In the genomic region with DNA sequence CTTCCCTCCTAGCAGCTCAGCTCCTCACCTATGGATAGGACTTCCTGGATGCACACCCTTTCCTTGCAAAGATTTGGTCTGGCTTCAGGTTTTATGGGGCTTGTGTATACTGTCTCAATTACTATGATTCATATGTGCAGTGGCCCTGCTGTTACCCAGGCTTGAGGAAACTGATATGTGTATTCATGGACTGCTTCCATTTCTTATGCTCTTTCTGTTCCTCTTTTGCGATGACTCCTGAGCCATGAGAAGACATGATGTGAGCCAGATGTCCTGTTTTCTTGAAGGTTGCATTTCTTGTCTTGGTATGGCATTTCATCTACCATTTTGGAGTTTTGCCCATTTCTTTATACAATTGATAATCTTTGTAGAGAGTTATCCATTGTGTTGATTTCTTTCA, we compare ENCODE assay signal across 30 mouse cellular contexts. TPM values are rescaled to one million over a fixed set of nuclear protein-coding genes. Genes with fewer than 3 reads are reported as not detected.
DNase-seq lines count a peak whose midpoint lies in the region; ATAC-seq and TF ChIP-seq lines count a peak whose summit lies in the region.
"Had no signal": no experiment of that assay in that cellular context is flagged by ENCODE, and none has a peak within 500 bp of the region (broad histone marks: within the 10 kb centered on the region; RNA-seq: fewer than 3 reads in every experiment).

No protein-coding gene starts in this region.

- peaks cover 17% of the 10 kb centered on the region; the same call in 1 of the 2 replicates for H3K27me3 ChIP-seq in midbrain, embryonic 13.5 days
- H3K27me3 ChIP-seq in midbrain, postnatal 0 days (ENCODE audit: insufficient read depth, low read length): no peaks in the 10 kb centered on the region
- H3K27me3 ChIP-seq: embryonic facial prominence, embryonic 12.5 days; embryonic facial prominence, embryonic 15.5 days; heart, embryonic 13.5 days had no signal

- WGBS in midbrain, embryonic 13.5 days: 97% methylated on average over 1 of the region's 1 CpGs
- 98% methylated on average over 1 of the region's 1 CpGs for WGBS in midbrain, postnatal 0 days

- H3K9ac ChIP-seq in midbrain, embryonic 13.5 days (replicated peaks): no peak overlapping the region
- H3K9ac ChIP-seq in midbrain, postnatal 0 days (replicated peaks; ENCODE audit: low read length, poor library complexity, severe bottlenecking): no peak overlapping the region
- H3K9ac ChIP-seq: embryonic facial prominence, embryonic 12.5 days; embryonic facial prominence, embryonic 15.5 days; forebrain, postnatal 0 days; heart, embryonic 13.5 days; hindbrain, embryonic 14.5 days had no signal

- H3K36me3 ChIP-seq in midbrain, embryonic 13.5 days: no peaks in the 10 kb centered on the region
- H3K36me3 ChIP-seq in midbrain, postnatal 0 days (ENCODE audit: insufficient read depth, low read length): no peaks in the 10 kb centered on the region
- H3K36me3 ChIP-seq: embryonic facial prominence, embryonic 12.5 days; embryonic facial prominence, embryonic 15.5 days; heart, embryonic 10.5 days; heart, embryonic 13.5 days had no signal

- no peak overlapping the region for H3K4me2 ChIP-seq in midbrain, embryonic 13.5 days (replicated peaks)
- no peak overlapping the region for H3K4me2 ChIP-seq in midbrain, postnatal 0 days (ENCODE audit: low read depth, low read length, poor library complexity, severe bottlenecking)
- H3K4me2 ChIP-seq: embryonic facial prominence, embryonic 12.5 days; embryonic facial prominence, embryonic 15.5 days; heart, embryonic 13.5 days; hindbrain, embryonic 14.5 days had no signal

- TF ChIP-seq CTCF in midbrain, postnatal 0 days (IDR thresholded peaks at IDR 0.05): no peak

- peak; percentile 29 to 33 for DNase-seq in B cell, adult 2 months
- no peak for DNase-seq in midbrain, postnatal 0 days (ENCODE audit: low spot score)
- DNase-seq: adrenal gland, adult 2 months; adrenal gland, postnatal 14 days; cerebellum, adult 11-12 months; cerebellum, adult 8-10 months; cerebellum, postnatal 14 days; forebrain, postnatal 0 days; gastrocnemius, postnatal 25 days; heart, adult 2 months; heart, postnatal 14 days; heart, postnatal 4 days had no signal

- no peaks in the 10 kb centered on the region for H3K9me3 ChIP-seq in midbrain, embryonic 13.5 days
- H3K9me3 ChIP-seq in midbrain, postnatal 0 days (ENCODE audit: low read length): no peaks in the 10 kb centered on the region
- H3K9me3 ChIP-seq: embryonic facial prominence, embryonic 12.5 days; embryonic facial prominence, embryonic 15.5 days; heart, embryonic 10.5 days; heart, embryonic 13.5 days had no signal

- H3K4me3 ChIP-seq in midbrain, embryonic 13.5 days (replicated peaks): no peak overlapping the region
- no peak overlapping the region for H3K4me3 ChIP-seq in midbrain, postnatal 0 days (ENCODE audit: low read depth, low read length)
- H3K4me3 ChIP-seq: embryonic facial prominence, embryonic 12.5 days; embryonic facial prominence, embryonic 15.5 days; heart, adult 2 months; heart, embryonic 10.5 days; heart, embryonic 13.5 days had no signal

- H3K27ac ChIP-seq in midbrain, embryonic 13.5 days: no peak overlapping the region
- no peak overlapping the region for H3K27ac ChIP-seq in midbrain, postnatal 0 days (ENCODE audit: low read depth, low read length)
- H3K27ac ChIP-seq: embryonic facial prominence, embryonic 12.5 days; embryonic facial prominence, embryonic 15.5 days; heart, adult 2 months; heart, embryonic 10.5 days; heart, embryonic 13.5 days; hindbrain, embryonic 14.5 days; hindbrain, postnatal 0 days had no signal

- H3K4me1 ChIP-seq in midbrain, embryonic 13.5 days (replicated peaks): no peaks in the 10 kb centered on the region
- H3K4me1 ChIP-seq in midbrain, postnatal 0 days (ENCODE audit: insufficient read depth, low read length): no peaks in the 10 kb centered on the region
- H3K4me1 ChIP-seq: embryonic facial prominence, embryonic 12.5 days; embryonic facial prominence, embryonic 15.5 days; heart, embryonic 10.5 days; heart, embryonic 13.5 days had no signal

- peak; percentile 58; the same call in 1 of the 2 replicates for ATAC-seq in common myeloid progenitor, adult 5-6 weeks (replicated peaks; ENCODE audit: low read depth, poor library complexity, severe bottlenecking)
- peak; percentile 50; the same call in 1 of the 2 replicates for ATAC-seq in megakaryocyte progenitor cell, adult 5-6 weeks (replicated peaks; ENCODE audit: poor library complexity)
- ATAC-seq in midbrain, embryonic 13.5 days: no peak
- no peak for ATAC-seq in midbrain, postnatal 0 days (ENCODE audit: low FRiP score)
- no peak for ATAC-seq in cerebellum, adult (ENCODE audit: insufficient number of reproducible peaks, low FRiP score, low TSS enrichment)
- ATAC-seq: forebrain, embryonic 14.5 days; forebrain, postnatal 0 days; hindbrain, postnatal 0 days; inflammation-experienced regulatory T-cells, adult 6 months had no signal

RNA-seq across cellular contexts. Expression of a gene that starts 48.0 kb away (rescaled TPM):
- total RNA-seq in common myeloid progenitor, adult 5-6 weeks (2017): 0.23 TPM in 1 of 2 replicates, not detected in the other
- total RNA-seq in megakaryocyte progenitor cell, adult 5-6 weeks (2015): not detected in 2 replicates
- not detected in 2 replicates for total RNA-seq in megakaryocyte progenitor cell, adult 5-6 weeks (2017)
- 0.13 TPM in 1 of 2 replicates, not detected in the other for polyA plus RNA-seq in midbrain, embryonic 13.5 days (2015; fragmentation: Nextera tagmentation; extraction: Ambion mirVana)
- 0.33 TPM in 1 of 2 replicates, not detected in the other for total RNA-seq in midbrain, postnatal 0 days (2014; rRNA removed)
- not detected in 2 replicates for polyA plus RNA-seq in midbrain, postnatal 0 days (2015; fragmentation: Nextera tagmentation; extraction: Ambion mirVana)
- total RNA-seq: adrenal gland, adult 2 months; adrenal gland, postnatal 14 days; adrenal gland, postnatal 4 days; forebrain, postnatal 0 days; gastrocnemius, adult 8-10 months; gastrocnemius, postnatal 25 days; heart, adult 2 months; heart, postnatal 14 days; heart, postnatal 4 days; hindbrain, postnatal 0 days; MEL had no signal
- polyA plus RNA-seq: adrenal gland, adult 2 months; embryonic facial prominence, embryonic 12.5 days; forebrain, embryonic 11.5 days; forebrain, embryonic 14.5 days; forebrain, postnatal 0 days; gonadal fat pad, adult 2 months; heart, adult 2 months; heart, embryonic 10.5 days; heart, embryonic 13.5 days; heart, embryonic 16.5 days; hindbrain, embryonic 14.5 days; inflammation-experienced regulatory T-cells, adult 6 months had no signal

Comparison
In these comparisons a context has a peak if more than half of its experiments do, and no peak if none do; other contexts are left out.
1. ATAC-seq: peak in common myeloid progenitor, adult 5-6 weeks (single experiment) and megakaryocyte progenitor cell, adult 5-6 weeks (single experiment); none in midbrain, embryonic 13.5 days (single experiment), midbrain, postnatal 0 days (single experiment) and cerebellum, adult (single experiment).